Mouse (Mus musculus) embryonic facial prominence, embryonic 13.5 days (tissue): ENCODE results near the gene Tssk2. TPM values are rescaled to one million over a fixed set of nuclear protein-coding genes. Genes with fewer than 3 reads are reported as not detected.

ENCODE experiments used
- ATAC-seq: fragments of 200-750 bp; cut with Nextera tagmentation; 2 replicates; pipeline ENCODE4 v1.8.0; 2017; ENCODE audit warnings: low read depth; ENCODE audit not compliant: insufficient number of reproducible peaks, insufficient read depth, low FRiP score, low TSS enrichment
- H3K27ac ChIP-seq: fragments of 300-500 bp; sonication (generic); 2 replicates; pipeline ENCODE4 v1.5.1; 2015; ENCODE audit warnings: moderate library complexity, mild to moderate bottlenecking, inconsistent platforms
- H3K27me3 ChIP-seq: fragments of 300-500 bp; sonication (generic); 2 replicates; pipeline ENCODE4 v1.6.1; 2015; ENCODE audit warnings: mild to moderate bottlenecking, inconsistent platforms
- H3K36me3 ChIP-seq: fragments of 300-500 bp; sonication (generic); 2 replicates; pipeline ENCODE4 v1.6.1; 2015; ENCODE audit warnings: mild to moderate bottlenecking, inconsistent platforms
- H3K4me1 ChIP-seq: fragments of 300-500 bp; sonication (generic); 2 replicates; pipeline ENCODE4 v1.6.1; 2015; ENCODE audit warnings: inconsistent platforms
- H3K4me2 ChIP-seq: fragments of 300-500 bp; sonication (generic); 2 replicates; pipeline ENCODE4 v1.6.1; 2015; ENCODE audit warnings: moderate library complexity, mild to moderate bottlenecking, inconsistent platforms
- H3K4me3 ChIP-seq: fragments of 300-500 bp; sonication (generic); 2 replicates; pipeline ENCODE4 v1.5.1; 2015; ENCODE audit warnings: mild to moderate bottlenecking, inconsistent platforms
- H3K9ac ChIP-seq: fragments of 300-500 bp; sonication (generic); 2 replicates; pipeline ENCODE4 v1.6.1; 2015; ENCODE audit warnings: mild to moderate bottlenecking, inconsistent platforms
- H3K9me3 ChIP-seq: fragments of 300-500 bp; sonication (generic); 2 replicates; pipeline ENCODE4 v1.6.1; 2016; ENCODE audit warnings: inconsistent platforms
- WGBS: fragments of 180-500 bp; shearing (Covaris S2); methylation state at CpG from one replicate; pipeline ENCODE4 v1.1.7; 2015; ENCODE audit warnings: mixed read lengths; 5-methylcytosine and 5-hydroxymethylcytosine counted together
- polyA plus RNA-seq: library from polyadenylated mRNA; unstranded; fragments of >200 nt; fragmentation: Nextera tagmentation; extraction: Ambion mirVana; gene quantifications from 2 replicates; pipeline ENCODE4 v1.2.1, GENCODE M21; 2015

Gene Tssk2
- polyA plus RNA-seq, 1 experiment from 2014 or later, result 0.20 TPM

DNA sequence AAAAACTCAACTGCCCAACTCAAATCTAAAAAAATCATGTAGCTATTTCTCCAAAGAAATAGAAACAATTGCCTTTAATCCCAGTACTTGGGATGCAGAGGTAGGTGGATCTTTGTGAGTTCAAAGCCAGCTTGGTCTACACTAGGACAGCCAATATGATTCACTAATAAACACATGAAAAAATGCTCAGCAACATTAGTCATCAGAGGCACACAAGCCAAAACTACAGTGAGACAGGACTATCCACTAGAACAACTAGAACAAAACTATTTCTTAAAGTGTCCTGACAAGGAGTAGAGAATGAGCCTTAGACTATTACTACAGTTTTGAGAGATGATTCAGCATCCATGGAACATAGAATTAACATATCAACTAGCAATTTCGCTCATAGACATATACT is 22.3 kb upstream of the Tssk2 start:
- Histone ChIP-seq H3K4me2 (no peak overlapping the region), H3K36me3 (peaks cover 34% of the 10 kb centered on the region)
- ATAC-seq, result no peak

DNA sequence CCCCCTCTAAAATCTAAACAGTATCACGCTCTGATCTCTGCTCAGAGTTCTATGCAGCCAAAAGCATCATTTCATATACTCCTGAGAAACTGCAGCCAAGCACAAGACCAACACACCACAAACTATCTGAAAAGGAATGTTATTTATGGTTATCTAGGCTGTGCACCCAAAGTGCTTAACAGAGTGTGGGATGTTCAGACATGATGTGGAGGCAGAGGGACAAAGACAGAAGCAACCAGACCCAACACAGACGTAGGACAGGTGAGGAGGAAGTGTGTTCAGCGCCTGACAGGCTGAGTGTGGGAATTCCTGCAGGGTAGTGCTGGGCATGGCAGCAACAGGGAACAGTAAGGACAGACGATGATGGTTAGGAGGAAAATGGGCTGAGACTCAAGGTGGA is 18.9 kb upstream of the Tssk2 start:
- H3K9ac ChIP-seq, result no peak overlapping the region
- no peaks in the 10 kb centered on the region for H3K27me3 ChIP-seq
- 92% methylated on average over 4 of the region's 4 CpGs for WGBS
- H3K4me1 ChIP-seq, result peaks cover 6% of the 10 kb centered on the region
- H3K4me3 ChIP-seq, result no peak overlapping the region
- peaks cover 21% of the 10 kb centered on the region for H3K36me3 ChIP-seq
- H3K9me3 ChIP-seq, result no peaks in the 10 kb centered on the region
- ATAC-seq, result no peak
- no peak overlapping the region for H3K4me2 ChIP-seq
- no peak overlapping the region for H3K27ac ChIP-seq

More for the DNA sequence above, 22.3 kb upstream of the Tssk2 start:
- no peak overlapping the region for H3K9ac ChIP-seq
- no peak overlapping the region for H3K27ac ChIP-seq
- H3K4me3 ChIP-seq, result no peak overlapping the region
- no peaks in the 10 kb centered on the region for H3K27me3 ChIP-seq
- H3K9me3 ChIP-seq, result no peaks in the 10 kb centered on the region
- WGBS, result 95% methylated on average over 1 of the region's 1 CpGs
- H3K4me1 ChIP-seq, result no peaks in the 10 kb centered on the region

- H3K4me1 ChIP-seq, result peaks cover 6% of the 10 kb centered on the region
- H3K36me3 ChIP-seq, result peaks cover 18% of the 10 kb centered on the region
- H3K4me2 ChIP-seq, result no peak overlapping the region
- H3K9ac ChIP-seq, result no peak overlapping the region
- H3K27me3 ChIP-seq, result no peaks in the 10 kb centered on the region
- H3K9me3 ChIP-seq, result no peaks in the 10 kb centered on the region
- no peak overlapping the region for H3K4me3 ChIP-seq
- H3K27ac ChIP-seq, result no peak overlapping the region
- ATAC-seq, result no peak
These were observed 16.2 kb upstream of the Tssk2 start for GRCm38 (mm10) chr16:17882196-17882595.

- no peak overlapping the region for H3K4me3 ChIP-seq
- H3K4me2 ChIP-seq, result no peak overlapping the region
- no peak for ATAC-seq
- peaks cover 6% of the 10 kb centered on the region for H3K4me1 ChIP-seq
- H3K27me3 ChIP-seq, result no peaks in the 10 kb centered on the region
- 89% methylated on average over 6 of the region's 6 CpGs for whole genome bisulfite sequencing
- H3K9me3 ChIP-seq, result no peaks in the 10 kb centered on the region
- H3K9ac ChIP-seq, result no peak overlapping the region
- no peak overlapping the region for H3K27ac ChIP-seq
- peaks cover 7% of the 10 kb centered on the region; the same call in 1 of the 2 replicates for H3K36me3 ChIP-seq
These were observed 14.3 kb upstream of the Tssk2 start for GRCm38 (mm10) chr16:17884116-17884515.

DNA sequence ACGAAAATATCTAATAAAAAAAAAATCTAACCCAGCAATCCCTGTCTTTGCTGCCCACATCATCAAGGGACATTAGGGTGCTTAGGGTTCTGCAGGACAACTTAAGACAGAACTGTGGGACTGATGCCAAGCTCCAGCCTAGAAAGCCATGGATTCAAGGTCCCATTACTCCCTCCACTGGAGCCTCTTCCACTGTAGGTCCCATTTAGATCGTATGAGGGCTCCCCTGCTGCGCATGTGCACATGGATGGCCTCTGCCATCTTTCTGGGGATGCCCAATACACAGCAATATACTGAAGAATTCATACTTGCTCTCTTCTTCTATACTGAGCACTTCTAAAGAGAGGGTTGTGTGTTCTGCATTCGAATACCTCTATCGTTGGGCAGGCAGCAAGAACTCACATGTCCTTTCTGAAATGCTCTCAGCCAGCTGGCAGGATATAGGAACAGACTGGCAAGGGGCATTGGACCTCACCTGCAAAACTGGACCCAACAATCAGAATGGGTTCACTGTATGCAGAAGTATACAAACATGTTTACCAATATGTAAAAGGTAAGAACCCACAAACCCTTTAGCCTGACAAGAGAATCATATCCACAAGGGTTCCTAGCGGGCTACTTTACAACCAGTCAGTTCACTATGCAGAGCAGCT is 8.6 kb upstream of the Tssk2 start:
- Histone ChIP-seq H3K27me3 (no peaks in the 10 kb centered on the region), H3K36me3 (no peaks in the 10 kb centered on the region), H3K27ac (no peak overlapping the region), H3K4me1 (peaks cover 24% of the 10 kb centered on the region), H3K9me3 (no peaks in the 10 kb centered on the region), H3K4me2 (peak overlapping the region; percentile 74), H3K9ac (peak overlapping the region; percentile 99), H3K4me3 (peak overlapping the region; percentile 96)
- ATAC-seq, result no peak
- 83% methylated on average over 6 of the region's 6 CpGs for WGBS

GRCm38 (mm10) chr16:17890342-17890727 is 8.1 kb upstream of the Tssk2 start:
- H3K27ac ChIP-seq, result no peak overlapping the region
- no peaks in the 10 kb centered on the region for H3K9me3 ChIP-seq
- peak overlapping the region; percentile 99 for H3K9ac ChIP-seq
- ATAC-seq, result no peak
- H3K36me3 ChIP-seq, result no peaks in the 10 kb centered on the region
- WGBS, result 44% methylated on average over 2 of the region's 2 CpGs
- H3K4me3 ChIP-seq, result peak overlapping the region; percentile 96
- H3K4me1 ChIP-seq, result peaks cover 24% of the 10 kb centered on the region
- peak overlapping the region; percentile 74 for H3K4me2 ChIP-seq
- H3K27me3 ChIP-seq, result no peaks in the 10 kb centered on the region

- Histone ChIP-seq H3K27ac (peak overlapping the region; percentile 96), H3K4me2 (peak overlapping the region; percentile 74), H3K4me3 (peak overlapping the region; percentile 96), H3K9me3 (no peaks in the 10 kb centered on the region), H3K9ac (peak overlapping the region; percentile 99), H3K4me1 (peaks cover 24% of the 10 kb centered on the region), H3K27me3 (no peaks in the 10 kb centered on the region), H3K36me3 (no peaks in the 10 kb centered on the region)
- WGBS, result under 1% methylated on average over 44 of the region's 44 CpGs
- peak; percentile 46 for ATAC-seq
These were observed 7.4 kb upstream of the Tssk2 start for GRCm38 (mm10) chr16:17890917-17891566.

- Histone ChIP-seq H3K27me3 (no peaks in the 10 kb centered on the region), H3K27ac (peak within 1 kb of the TSS; percentile 96), H3K4me1 (peaks cover 24% of the 10 kb centered on the region), H3K36me3 (no peaks in the 10 kb centered on the region), H3K9ac (peak within 1 kb of the TSS; percentile 99), H3K4me3 (peak within 1 kb of the TSS; percentile 96), H3K4me2 (peak within 1 kb of the TSS; percentile 74), H3K9me3 (no peaks in the 10 kb centered on the region)
- under 1% methylated on average over 38 of the region's 38 CpGs for WGBS
- ATAC-seq, result peak; percentile 98
These were observed 6.9 kb upstream of the Tssk2 start, which contains the start of gene Gm20518 for GRCm38 (mm10) chr16:17891567-17891959. Gene Gm20518, minus strand, starts transcription at chr16:17891671.

GRCm38 (mm10) chr16:17892606-17893005 is 5.8 kb upstream of the Tssk2 start:
- 60% methylated on average over 3 of the region's 3 CpGs for WGBS

DNA sequence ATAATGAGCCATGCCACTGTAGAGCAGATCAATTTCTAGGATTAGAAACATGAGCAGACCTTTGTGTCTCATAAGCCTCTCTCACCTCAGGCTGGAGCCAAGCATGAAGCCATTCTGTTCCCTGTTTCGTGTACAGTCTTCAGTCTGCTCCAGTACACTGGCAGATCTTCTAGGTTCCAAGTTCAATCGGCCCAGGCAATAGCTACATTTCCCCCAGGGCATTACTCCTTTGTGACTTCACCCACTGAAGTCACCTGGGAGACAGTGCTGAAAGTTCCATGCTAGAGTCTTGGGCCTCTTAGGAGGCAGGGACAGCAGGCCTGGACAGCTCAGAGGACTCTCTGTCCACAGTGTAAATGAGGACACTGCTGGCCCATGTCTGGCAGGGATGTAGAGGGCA is 4.5 kb upstream of the Tssk2 start, which contains the start of gene Tssk1:
Tssk1 (plus strand) TSS at position 301 of the 400 bp plus-strand sequence.
- Histone ChIP-seq H3K4me2 (no peak within 1 kb of the TSS), H3K4me1 (peaks cover 24% of the 10 kb centered on the region), H3K27ac (no peak within 1 kb of the TSS), H3K4me3 (no peak within 1 kb of the TSS), H3K27me3 (no peaks in the 10 kb centered on the region), H3K36me3 (peaks cover 11% of the 10 kb centered on the region), H3K9ac (no peak within 1 kb of the TSS), H3K9me3 (no peaks in the 10 kb centered on the region)
- ATAC-seq, result no peak
- 74% methylated on average over 2 of the region's 2 CpGs for whole genome bisulfite sequencing

More at GRCm38 (mm10) chr16:17892606-17893005, 5.8 kb upstream of the Tssk2 start:
- Histone ChIP-seq H3K9me3 (no peaks in the 10 kb centered on the region), H3K36me3 (no peaks in the 10 kb centered on the region), H3K27ac (peak overlapping the region; percentile 49; the same call in 1 of the 2 replicates), H3K4me1 (peaks cover 24% of the 10 kb centered on the region), H3K9ac (no peak overlapping the region), H3K4me2 (no peak overlapping the region), H3K4me3 (no peak overlapping the region), H3K27me3 (no peaks in the 10 kb centered on the region)
- no peak for ATAC-seq

- Histone ChIP-seq H3K9ac (no peak overlapping the region), H3K4me1 (peaks cover 11% of the 10 kb centered on the region; the same call in 1 of the 2 replicates), H3K36me3 (peaks cover 32% of the 10 kb centered on the region), H3K27ac (no peak overlapping the region), H3K4me3 (no peak overlapping the region), H3K4me2 (no peak overlapping the region), H3K9me3 (no peaks in the 10 kb centered on the region), H3K27me3 (no peaks in the 10 kb centered on the region)
- ATAC-seq, result no peak
These were observed 2.3 kb upstream of the Tssk2 start for GRCm38 (mm10) chr16:17896091-17896490.

- Histone ChIP-seq H3K4me3 (peak within 1 kb of the TSS; percentile 78), H3K4me2 (peak within 1 kb of the TSS; percentile 95), H3K9me3 (no peaks in the 10 kb centered on the region), H3K27me3 (peaks cover 46% of the 10 kb centered on the region), H3K4me1 (peaks cover 21% of the 10 kb centered on the region), H3K9ac (peak within 1 kb of the TSS; percentile 85), H3K27ac (0 out of 2 replicates have a peak within 1 kb of the TSS, but pooled peaks have one; percentile 57), H3K36me3 (peaks cover 33% of the 10 kb centered on the region)
- peak; percentile 92 for ATAC-seq
- under 1% methylated on average over 35 of the region's 35 CpGs for WGBS
These were observed 12.7 kb downstream of the Tssk2 start, which contains the start of gene Ess2 for GRCm38 (mm10) chr16:17911052-17911595. Gene Ess2, minus strand, starts transcription at chr16:17911348.
